In the genomic region with DNA sequence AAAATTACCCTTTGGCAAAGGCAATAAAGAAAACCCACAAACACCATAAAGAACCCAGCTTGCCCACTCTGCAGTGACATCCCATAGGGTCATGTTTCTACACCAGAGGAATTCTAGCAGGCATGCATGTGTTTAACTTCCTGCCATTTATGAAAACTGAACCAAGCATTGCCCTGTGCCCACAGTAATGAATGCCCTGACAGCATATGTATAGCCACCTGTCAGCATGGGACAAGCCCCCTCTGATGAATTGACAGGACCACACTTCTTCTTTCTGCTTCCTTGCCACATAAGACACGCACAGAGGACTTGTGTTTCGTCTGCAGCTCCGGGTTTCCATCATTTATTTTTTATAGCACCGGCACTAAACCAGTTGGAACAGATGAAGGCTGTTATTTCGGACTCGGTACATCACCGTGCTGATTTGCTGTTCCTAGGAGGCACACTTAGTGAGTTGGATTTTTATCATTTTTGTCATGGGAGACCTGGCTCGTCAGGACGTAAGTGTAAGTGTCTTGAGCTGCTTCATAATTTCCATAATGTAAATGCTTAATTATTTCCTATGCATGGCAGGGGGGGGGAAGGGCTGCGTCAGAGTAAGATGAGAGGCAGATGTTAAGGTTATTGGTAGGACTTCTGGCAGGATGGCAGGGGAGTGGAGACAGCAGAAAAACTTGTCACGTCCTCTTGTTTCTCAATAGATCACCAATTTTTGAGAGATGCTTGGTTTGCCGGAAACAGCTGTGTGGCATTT, we compare ENCODE assay signal across 15 mouse cellular contexts.
DNase-seq lines count a peak whose midpoint lies in the region; ATAC-seq and TF ChIP-seq lines count a peak whose summit lies in the region.
"Had no signal": no experiment of that assay in that cellular context is flagged by ENCODE, and none has a peak within 500 bp of the region (broad histone marks: within the 10 kb centered on the region; RNA-seq: fewer than 3 reads in every experiment).

No protein-coding gene starts in this region.

- no peaks in the 10 kb centered on the region for H3K9me3 ChIP-seq in hindbrain, embryonic 13.5 days
- no peaks in the 10 kb centered on the region for H3K9me3 ChIP-seq in hindbrain, embryonic 10.5 days
- H3K9me3 ChIP-seq in neural tube, embryonic 12.5 days, result no peaks in the 10 kb centered on the region
- no peaks in the 10 kb centered on the region for H3K9me3 ChIP-seq in hindbrain, postnatal 0 days (ENCODE audit: low read length)
- no peaks in the 10 kb centered on the region for H3K9me3 ChIP-seq in heart, embryonic 12.5 days (replicated peaks)

- peaks cover 31% of the 10 kb centered on the region for H3K4me1 ChIP-seq in hindbrain, embryonic 13.5 days (replicated peaks)
- peaks cover 8% of the 10 kb centered on the region; the same call in 1 of the 2 replicates for H3K4me1 ChIP-seq in hindbrain, embryonic 10.5 days (replicated peaks)
- no peaks in the 10 kb centered on the region; the same call in 1 of the 2 replicates for H3K4me1 ChIP-seq in neural tube, embryonic 12.5 days
- H3K4me1 ChIP-seq in hindbrain, postnatal 0 days (ENCODE audit: insufficient read depth, low read length), result peaks cover 14% of the 10 kb centered on the region; the same call in 1 of the 2 replicates
- H3K4me1 ChIP-seq in heart, embryonic 12.5 days (replicated peaks), result peaks cover 37% of the 10 kb centered on the region

- no peak for DNase-seq in hindbrain, embryonic 10.5 days (ENCODE audit: low spot score)
- no peak for DNase-seq in neural tube, embryonic 10.5 days (ENCODE audit: extremely low spot score, low spot score)
- no peak for DNase-seq in hindbrain, postnatal 0 days (ENCODE audit: low spot score)
- DNase-seq: gastrocnemius, postnatal 14 days; kidney, adult 2 months; layer of hippocampus, adult 9-11 months; left cerebral cortex, postnatal 4 days; lung, adult 18-20 months; thymus, postnatal 4 days had no signal

- peak; percentile 44; the same call in 1 of the 2 replicates for ATAC-seq in hindbrain, embryonic 13.5 days (ENCODE audit: low FRiP score)
- peak; percentile 29; the same call in 1 of the 2 replicates for ATAC-seq in neural tube, embryonic 12.5 days (ENCODE audit: low FRiP score, low read depth)
- ATAC-seq in hindbrain, postnatal 0 days, result peak; percentile 49; the same call in 1 of the 2 replicates
- no peak for ATAC-seq in activated CD4-positive, CD25-positive, alpha-beta regulatory T cell, adult 4 months
- no peak for ATAC-seq in heart, embryonic 12.5 days (ENCODE audit: insufficient number of reproducible peaks, low FRiP score)

- H3K27ac ChIP-seq in hindbrain, embryonic 13.5 days, result peak overlapping the region; percentile 64
- H3K27ac ChIP-seq in hindbrain, embryonic 10.5 days, result no peak overlapping the region
- H3K27ac ChIP-seq in neural tube, embryonic 12.5 days, result no peak overlapping the region
- no peak overlapping the region for H3K27ac ChIP-seq in hindbrain, postnatal 0 days
- H3K27ac ChIP-seq in heart, embryonic 12.5 days (ENCODE audit: poor library complexity, severe bottlenecking), result no peak overlapping the region
- H3K27ac ChIP-seq: macrophage had no signal

- no peaks in the 10 kb centered on the region for H3K27me3 ChIP-seq in hindbrain, embryonic 13.5 days
- no peaks in the 10 kb centered on the region for H3K27me3 ChIP-seq in hindbrain, embryonic 10.5 days (ENCODE audit: insufficient read depth, poor library complexity, severe bottlenecking)
- no peaks in the 10 kb centered on the region for H3K27me3 ChIP-seq in neural tube, embryonic 12.5 days (replicated peaks)
- H3K27me3 ChIP-seq in hindbrain, postnatal 0 days (ENCODE audit: insufficient read depth, low read length), result no peaks in the 10 kb centered on the region
- H3K27me3 ChIP-seq in heart, embryonic 12.5 days (replicated peaks), result no peaks in the 10 kb centered on the region
- H3K27me3 ChIP-seq: CH12.LX had no signal

- no peak overlapping the region for H3K4me2 ChIP-seq in hindbrain, embryonic 13.5 days
- no peak overlapping the region for H3K4me2 ChIP-seq in neural tube, embryonic 12.5 days (replicated peaks)
- H3K4me2 ChIP-seq in hindbrain, postnatal 0 days (ENCODE audit: low read depth, low read length), result no peak overlapping the region
- no peak overlapping the region for H3K4me2 ChIP-seq in heart, embryonic 12.5 days

- no peak overlapping the region for H3K4me3 ChIP-seq in hindbrain, embryonic 13.5 days
- H3K4me3 ChIP-seq in hindbrain, embryonic 10.5 days, result no peak overlapping the region
- H3K4me3 ChIP-seq in neural tube, embryonic 12.5 days, result no peak overlapping the region
- no peak overlapping the region for H3K4me3 ChIP-seq in hindbrain, postnatal 0 days (ENCODE audit: low read length)
- H3K4me3 ChIP-seq in heart, embryonic 12.5 days, result no peak overlapping the region

- 46% methylated on average over 12 of the region's 12 CpGs for WGBS in hindbrain, embryonic 13.5 days
- WGBS in hindbrain, embryonic 10.5 days, result 80% methylated on average over 12 of the region's 12 CpGs
- 61% methylated on average over 12 of the region's 12 CpGs for WGBS in neural tube, embryonic 12.5 days
- 33% methylated on average over 12 of the region's 12 CpGs for WGBS in hindbrain, postnatal 0 days
- WGBS in heart, embryonic 12.5 days, result 82% methylated on average over 12 of the region's 12 CpGs

- H3K9ac ChIP-seq in hindbrain, embryonic 13.5 days, result no peak overlapping the region
- no peak overlapping the region for H3K9ac ChIP-seq in neural tube, embryonic 12.5 days
- H3K9ac ChIP-seq in hindbrain, postnatal 0 days (replicated peaks; ENCODE audit: low read length), result no peak overlapping the region
- no peak overlapping the region for H3K9ac ChIP-seq in heart, embryonic 12.5 days

- peaks cover 2% of the 10 kb centered on the region; the same call in 1 of the 2 replicates for H3K36me3 ChIP-seq in hindbrain, embryonic 13.5 days
- peaks cover 6% of the 10 kb centered on the region; the same call in 1 of the 2 replicates for H3K36me3 ChIP-seq in hindbrain, embryonic 10.5 days
- H3K36me3 ChIP-seq in neural tube, embryonic 12.5 days, result no peaks in the 10 kb centered on the region
- no peaks in the 10 kb centered on the region for H3K36me3 ChIP-seq in hindbrain, postnatal 0 days (ENCODE audit: insufficient read depth, low read length)
- H3K36me3 ChIP-seq in heart, embryonic 12.5 days, result peaks cover 38% of the 10 kb centered on the region

- TF ChIP-seq CTCF in hindbrain, postnatal 0 days (IDR thresholded peaks at IDR 0.05; ENCODE audit: low read depth), result no peak

Comparison
In these comparisons a context has a peak if more than half of its experiments do, and no peak if none do; other contexts are left out.
1. ATAC-seq: peak in hindbrain, embryonic 13.5 days (single experiment), neural tube, embryonic 12.5 days (single experiment) and hindbrain, postnatal 0 days (single experiment); none in activated CD4-positive, CD25-positive, alpha-beta regulatory T cell, adult 4 months (single experiment) and heart, embryonic 12.5 days (single experiment).